Mouse (Mus musculus): ENCODE measurements around the gene Sh2d3c.

Gene Sh2d3c

GRCm38 (mm10) chr2:32727435-32727834 is 6.6 kb downstream of the Sh2d3c start:
- DNase-seq, result peak; percentile 79

- no peak for DNase-seq
These were observed 7.6 kb downstream of the Sh2d3c start for GRCm38 (mm10) chr2:32728463-32728862.

- no peak for DNase-seq
These were observed 8.7 kb downstream of the Sh2d3c start for GRCm38 (mm10) chr2:32729547-32729946.

DNA sequence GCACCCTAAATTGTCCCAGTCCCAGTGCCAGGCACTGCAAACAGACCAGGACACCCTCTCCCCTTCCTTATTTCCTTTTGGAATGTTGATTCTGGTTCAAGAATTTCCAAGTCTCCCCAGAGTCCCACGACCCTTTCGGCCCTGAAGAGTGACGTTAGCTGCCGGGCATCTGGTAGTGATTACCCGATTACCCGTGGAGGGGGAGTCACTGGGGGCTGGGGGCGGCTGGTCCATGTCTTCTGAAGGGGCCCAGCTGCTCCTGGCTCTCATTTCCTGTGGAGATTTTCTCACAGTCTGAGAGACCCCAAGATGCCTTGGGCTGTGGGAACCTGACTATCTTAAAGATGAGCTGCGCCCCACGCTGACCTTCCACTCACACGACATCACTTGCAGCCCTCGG is 10.0 kb downstream of the Sh2d3c start:
- no peak for DNase-seq

DNA sequence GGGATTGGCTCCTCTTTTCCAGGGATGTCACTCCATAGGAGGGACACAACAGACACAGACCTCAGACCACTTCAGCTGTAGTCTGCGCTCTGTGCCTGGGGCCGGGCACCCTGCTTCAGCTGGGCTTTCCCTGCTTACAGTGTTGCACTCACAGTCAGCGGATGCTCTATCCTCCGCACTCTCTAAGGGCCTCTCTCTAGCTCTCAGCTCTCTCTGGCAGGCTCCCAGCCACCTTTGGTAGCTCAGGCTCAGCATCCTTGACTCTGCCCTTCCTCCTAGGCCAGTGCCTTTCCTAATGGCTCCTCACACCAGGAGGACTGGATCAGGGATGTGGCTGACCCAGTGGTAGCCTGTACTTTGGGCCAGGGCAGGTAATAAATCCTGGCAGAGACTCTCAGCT is 11.1 kb downstream of the Sh2d3c start:
- DNase-seq, result no peak

GRCm38 (mm10) chr2:32732695-32733094 is 11.8 kb downstream of the Sh2d3c start:
- no peak for DNase-seq

GRCm38 (mm10) chr2:32734480-32734879 is 13.6 kb downstream of the Sh2d3c start:
- DNase-seq, result no peak

DNA sequence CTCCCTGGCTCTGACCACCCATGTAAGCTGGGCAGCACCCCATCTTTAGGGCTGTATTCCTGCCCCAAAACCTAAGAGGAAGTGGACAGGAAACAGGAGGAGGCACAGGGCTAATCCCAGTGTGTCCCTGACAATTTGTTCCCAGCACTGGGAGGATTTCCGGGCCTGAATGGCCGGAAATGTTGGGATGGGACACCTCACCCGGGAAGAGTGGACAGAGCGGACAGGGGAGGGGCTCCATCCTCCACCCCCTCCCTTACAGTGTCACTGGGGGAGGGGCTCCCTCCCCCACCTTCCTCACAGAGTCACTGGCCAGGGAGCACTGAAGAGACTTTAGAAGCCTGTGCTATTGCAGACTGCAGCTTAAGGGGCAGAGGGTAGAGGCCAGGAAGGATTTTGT is 14.1 kb downstream of the Sh2d3c start:
- DNase-seq, result no peak

DNA sequence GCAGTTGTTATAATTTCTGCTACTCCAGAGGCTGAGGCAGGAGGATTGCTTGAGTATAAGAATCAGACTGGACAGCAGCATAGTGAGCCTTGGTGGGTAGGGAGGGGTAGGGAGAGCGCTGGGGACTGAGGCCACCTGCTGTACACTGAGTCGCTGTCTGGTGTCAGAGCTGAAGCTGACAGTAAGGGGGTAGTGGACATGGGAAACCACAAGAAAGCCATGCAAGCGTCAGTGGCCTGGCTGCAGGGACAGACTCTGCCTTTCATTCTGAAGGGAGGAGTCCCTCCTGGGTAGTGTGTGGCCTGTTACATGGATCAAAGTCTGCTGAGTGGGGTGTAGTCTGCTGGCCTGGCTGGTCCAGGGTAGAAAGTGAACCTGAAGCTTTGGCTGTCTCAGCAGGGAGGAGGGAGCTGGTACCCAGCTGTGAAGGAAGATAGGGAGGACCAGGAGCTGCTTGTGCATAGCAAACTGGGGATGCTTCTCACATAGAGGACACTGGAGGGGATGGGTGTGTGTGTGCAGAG is 15.5 kb downstream of the Sh2d3c start:
- DNase-seq, result no peak

- no peak for DNase-seq
These were observed 16.2 kb downstream of the Sh2d3c start for GRCm38 (mm10) chr2:32737008-32737407.

DNA sequence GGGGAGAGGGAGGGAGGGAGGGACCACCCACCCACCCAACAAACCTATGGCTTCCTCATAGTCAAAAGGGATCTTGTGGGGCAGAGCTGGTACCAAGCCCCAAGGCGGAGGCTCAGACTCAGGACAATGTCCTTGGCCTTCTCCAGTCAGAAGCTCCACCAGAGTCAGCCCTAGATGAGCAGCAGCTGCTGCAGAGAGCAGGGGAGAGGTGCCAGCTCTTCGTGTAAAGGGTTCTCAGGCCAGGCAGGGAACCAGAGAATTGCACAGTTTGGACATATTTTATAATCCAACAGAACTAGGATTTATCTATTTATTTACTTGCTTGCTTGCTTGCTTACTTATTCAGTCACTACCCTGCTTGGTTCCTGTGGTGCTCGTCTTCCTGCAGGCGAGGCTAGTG is 18.5 kb downstream of the Sh2d3c start:
- DNase-seq, result no peak

GRCm38 (mm10) chr2:32740916-32741272 is 20.0 kb downstream of the Sh2d3c start, which contains the start of gene 6330409D20Rik:
Gene 6330409D20Rik (minus strand): TSS chr2:32741016.
- DNase-seq, result no peak

DNA sequence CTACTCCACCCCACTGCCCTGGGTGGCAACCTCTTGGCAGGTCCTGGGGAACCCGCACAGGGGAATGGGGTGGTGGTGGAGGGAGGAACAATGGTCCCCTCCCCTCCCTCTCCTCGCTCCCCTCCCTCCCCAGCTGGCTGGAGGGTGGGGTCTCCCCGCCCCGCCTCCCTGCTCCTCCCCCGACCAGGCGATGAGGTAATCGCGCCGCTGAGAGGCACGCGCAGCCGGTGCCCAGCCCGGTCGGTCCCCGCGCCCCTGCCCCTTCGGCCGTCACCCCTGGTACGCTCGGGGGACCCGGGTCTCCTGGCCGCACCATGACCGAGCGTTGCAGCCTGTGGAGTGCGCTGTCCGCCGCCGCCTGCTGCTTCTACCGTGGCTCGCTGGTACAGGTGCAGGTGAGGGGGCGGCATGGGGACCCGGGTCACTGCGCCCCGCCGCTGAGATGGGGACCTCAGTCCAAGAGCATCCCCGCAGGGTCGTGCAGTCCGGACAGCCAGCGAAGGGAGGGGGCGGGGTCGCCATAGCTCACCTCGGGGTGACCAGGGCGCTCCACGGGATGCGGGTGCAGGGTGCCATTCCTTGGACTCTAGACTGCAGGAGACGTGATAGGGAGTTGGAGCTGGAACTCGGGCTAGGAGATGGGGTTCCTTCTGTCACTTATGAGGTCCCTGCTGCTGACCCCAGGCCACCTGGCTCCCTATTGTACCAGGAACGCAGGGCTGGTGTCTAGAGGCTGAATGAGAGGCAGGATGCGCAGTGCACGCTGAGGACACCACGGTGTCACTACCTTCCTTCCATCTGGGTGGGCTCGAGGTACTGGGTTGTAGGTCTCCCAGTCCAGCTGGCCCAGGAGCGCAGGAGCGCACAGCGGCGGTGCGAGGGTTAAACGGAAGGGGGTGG is 20.7 kb downstream of the Sh2d3c start:
- peak; percentile 79 for DNase-seq

DNA sequence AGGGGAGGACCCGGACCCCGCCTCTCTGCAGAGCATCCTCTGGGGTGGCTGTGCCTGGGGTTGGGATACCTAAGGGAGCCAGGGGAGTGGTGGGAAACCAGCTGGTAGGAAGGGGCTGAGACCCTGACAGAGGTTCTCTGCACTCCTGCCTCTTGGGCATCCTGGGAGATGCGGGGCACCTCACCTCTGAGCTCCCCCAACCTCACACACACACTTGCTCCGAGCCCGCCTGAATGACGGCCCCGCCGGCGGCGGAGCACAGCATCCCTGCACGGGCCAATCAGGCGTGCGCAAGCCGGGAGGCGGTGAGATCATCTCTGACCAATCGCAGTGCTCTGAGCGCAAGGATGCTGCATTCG is 21.3 kb downstream of the Sh2d3c start:
- DNase-seq, result peak; percentile 90

- no peak for DNase-seq
These were observed 23.6 kb downstream of the Sh2d3c start for GRCm38 (mm10) chr2:32744272-32744982.

- no peak for DNase-seq
These were observed 28.2 kb downstream of the Sh2d3c start for GRCm38 (mm10) chr2:32749082-32749481.

DNA sequence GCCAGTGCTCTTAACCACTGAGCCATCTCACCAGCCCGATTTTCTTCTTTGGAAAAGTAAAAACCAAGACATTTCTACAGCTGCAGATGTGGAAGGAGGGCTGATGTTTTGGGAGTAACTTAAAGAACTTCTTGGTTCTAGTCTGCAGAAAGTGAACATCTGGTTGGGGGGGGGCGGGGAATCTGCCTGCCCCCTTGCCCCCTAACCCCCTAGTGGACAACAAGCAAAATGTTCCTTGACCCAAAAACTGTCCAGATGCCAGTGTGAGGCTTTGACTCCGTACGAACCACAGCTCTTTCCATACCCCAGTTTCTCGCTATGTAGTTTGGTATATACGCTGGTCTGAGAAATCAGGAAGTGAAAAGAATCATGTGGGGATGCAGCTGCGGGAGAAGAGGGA is 29.3 kb downstream of the Sh2d3c start:
- DNase-seq, result no peak

DNA sequence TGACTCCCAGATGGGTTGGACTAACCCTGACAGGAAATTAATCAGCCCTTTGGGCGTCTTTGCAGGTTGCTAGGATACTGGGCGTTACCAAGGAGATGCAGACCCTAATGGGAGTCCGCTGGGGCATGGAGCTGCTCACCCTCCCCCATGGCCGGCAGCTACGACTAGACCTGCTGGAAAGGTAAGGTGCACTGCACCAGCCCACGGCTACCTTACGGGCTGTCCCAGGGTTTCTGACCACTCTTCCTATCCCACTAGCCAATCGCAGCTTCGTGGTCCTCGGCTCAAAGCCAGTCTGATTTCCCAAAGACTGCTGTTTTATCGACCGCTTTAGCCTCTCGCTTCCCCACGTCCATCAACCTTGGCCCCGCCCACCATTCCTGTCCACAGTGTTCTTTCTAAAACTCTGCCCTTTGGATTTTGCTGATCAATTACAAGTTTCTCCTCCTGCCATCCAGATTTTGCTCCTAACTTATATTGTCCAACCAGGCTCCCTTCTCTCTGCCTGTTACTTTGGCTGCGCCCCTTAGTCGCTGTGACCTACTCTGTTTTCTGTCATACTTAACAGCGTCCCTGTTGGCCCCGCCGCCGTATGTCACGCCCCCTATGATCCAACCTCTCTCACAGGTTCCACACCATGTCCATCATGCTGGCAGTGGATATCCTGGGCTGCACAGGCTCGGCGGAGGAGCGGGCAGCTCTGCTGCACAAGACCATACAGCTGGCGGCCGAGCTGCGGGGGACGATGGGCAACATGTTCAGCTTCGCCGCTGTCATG is 30.2 kb downstream of the Sh2d3c start:
- no peak for DNase-seq

DNA sequence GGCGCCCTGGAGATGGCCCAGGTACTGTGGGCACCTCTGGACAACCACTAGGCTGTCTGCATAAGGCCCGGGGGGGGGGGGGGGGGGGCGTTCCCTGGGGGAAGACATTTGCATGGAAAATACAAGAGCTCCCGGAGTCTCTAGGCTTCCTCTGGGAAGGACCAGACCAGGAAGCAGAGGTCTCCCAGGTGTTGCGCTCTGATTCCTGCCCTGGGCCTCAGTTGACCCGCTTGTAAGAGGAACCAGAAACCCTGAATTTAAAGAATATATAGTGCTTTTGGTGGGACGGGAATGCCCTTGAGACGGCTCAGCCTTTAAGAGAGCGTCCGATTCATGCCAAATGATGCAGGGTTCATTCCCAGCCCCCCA is 30.8 kb downstream of the Sh2d3c start:
- DNase-seq, result no peak

- no peak for DNase-seq
These were observed 31.3 kb downstream of the Sh2d3c start for GRCm38 (mm10) chr2:32752181-32752580.

DNA sequence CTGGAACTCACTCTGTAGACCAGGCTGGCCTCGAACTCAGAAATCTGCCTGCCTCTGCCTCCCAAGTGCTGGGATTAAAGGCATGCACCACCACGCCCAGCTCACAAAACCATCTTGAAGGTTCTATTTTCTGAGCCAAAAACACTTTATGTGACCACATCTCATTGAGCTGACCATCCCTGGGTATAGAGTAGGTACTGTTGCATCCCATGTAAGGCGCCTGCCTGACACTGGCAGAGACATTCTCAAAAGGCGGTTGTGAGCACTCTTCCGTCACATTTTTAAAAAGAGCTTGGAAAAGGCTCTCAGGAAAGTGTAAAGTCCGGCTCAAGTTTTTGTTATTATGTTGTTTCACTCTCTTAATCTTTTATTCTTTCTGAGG is 35.8 kb downstream of the Sh2d3c start:
- no peak for DNase-seq

- peak; percentile 96 for DNase-seq
These were observed 36.4 kb downstream of the Sh2d3c start, which contains the start of gene Tor2a for GRCm38 (mm10) chr2:32757056-32757845. Gene Tor2a (plus strand): TSS chr2:32757234.

Measured in right cerebral cortex, postnatal 25 days (tissue).